Mouse (Mus musculus) cerebellum, postnatal 10 days (tissue): ENCODE data around the gene Chrm4.

ENCODE experiments used
- DNase-seq, 2 experiments: peaks; one replicate each; pipeline ENCODE4 v3.0.0; 2021; ENCODE audit warnings: mixed read lengths in 2 of 2

The Chrm4 gene

DNA sequence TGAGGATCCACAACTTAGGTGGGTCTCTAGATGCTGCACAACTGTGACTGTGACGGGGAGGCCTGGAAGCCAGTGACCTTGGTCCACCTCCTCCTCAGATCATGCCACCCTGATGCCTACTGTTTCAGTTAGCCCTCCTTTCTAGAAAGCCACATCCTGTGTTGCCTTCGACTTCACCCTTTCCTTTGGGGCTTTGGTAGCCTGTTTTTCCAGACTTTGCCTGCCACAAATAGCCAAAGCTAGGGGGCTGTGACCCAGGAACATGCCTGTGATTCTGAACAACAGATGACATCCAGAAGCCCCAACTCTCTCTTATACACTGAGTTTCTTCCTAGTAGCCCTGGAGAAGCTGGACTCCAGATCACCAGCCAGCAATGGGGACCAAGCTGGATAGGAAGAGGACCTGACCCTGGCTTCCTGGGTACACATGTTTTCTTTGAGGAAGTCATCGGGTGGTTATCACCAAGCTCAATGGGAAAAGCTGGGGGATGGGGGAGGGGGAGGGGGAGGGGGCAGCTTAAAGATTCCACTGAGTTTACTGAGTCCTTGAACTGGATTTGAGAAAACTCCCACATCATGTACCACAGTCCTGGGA is 37.7 kb downstream of the Chrm4 start:
- no peak for DNase-seq

- peak; percentile 38 to 44 for DNase-seq
Observed at GRCm38 (mm10) chr2:91965417-91965816, 38.4 kb downstream of the Chrm4 start.

- no peak for DNase-seq
Observed at GRCm38 (mm10) chr2:91966367-91966766, 39.3 kb downstream of the Chrm4 start.

DNA sequence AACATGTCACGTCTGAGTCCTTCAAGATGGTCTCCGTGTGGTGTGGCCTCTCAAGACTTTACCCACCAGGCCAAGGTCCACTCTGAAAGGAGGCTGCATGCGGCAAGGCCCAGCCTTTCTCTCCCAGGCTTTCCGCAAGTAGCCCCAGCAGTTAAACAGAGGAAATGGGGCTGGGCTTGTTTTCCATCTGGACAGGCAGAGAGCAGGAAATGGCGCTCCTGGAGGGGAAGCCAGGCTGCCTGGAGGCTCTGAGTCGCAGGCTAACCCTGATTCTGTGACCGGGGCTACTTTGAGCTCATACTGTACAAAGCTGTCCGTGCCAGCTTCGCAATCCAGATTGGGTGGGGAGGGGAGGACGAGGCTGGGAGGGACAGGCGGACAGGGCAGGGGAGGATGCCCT is 40.9 kb downstream of the Chrm4 start:
- DNase-seq: no peak

GRCm38 (mm10) chr2:91971231-91972097 is 44.4 kb downstream of the Chrm4 start:
- DNase-seq: peak; percentile 83 to 91

- DNase-seq: no peak
Observed at GRCm38 (mm10) chr2:91972121-91972566, 45.1 kb downstream of the Chrm4 start.

- DNase-seq: no peak
Observed at GRCm38 (mm10) chr2:91973416-91974135, 46.5 kb downstream of the Chrm4 start.

DNA sequence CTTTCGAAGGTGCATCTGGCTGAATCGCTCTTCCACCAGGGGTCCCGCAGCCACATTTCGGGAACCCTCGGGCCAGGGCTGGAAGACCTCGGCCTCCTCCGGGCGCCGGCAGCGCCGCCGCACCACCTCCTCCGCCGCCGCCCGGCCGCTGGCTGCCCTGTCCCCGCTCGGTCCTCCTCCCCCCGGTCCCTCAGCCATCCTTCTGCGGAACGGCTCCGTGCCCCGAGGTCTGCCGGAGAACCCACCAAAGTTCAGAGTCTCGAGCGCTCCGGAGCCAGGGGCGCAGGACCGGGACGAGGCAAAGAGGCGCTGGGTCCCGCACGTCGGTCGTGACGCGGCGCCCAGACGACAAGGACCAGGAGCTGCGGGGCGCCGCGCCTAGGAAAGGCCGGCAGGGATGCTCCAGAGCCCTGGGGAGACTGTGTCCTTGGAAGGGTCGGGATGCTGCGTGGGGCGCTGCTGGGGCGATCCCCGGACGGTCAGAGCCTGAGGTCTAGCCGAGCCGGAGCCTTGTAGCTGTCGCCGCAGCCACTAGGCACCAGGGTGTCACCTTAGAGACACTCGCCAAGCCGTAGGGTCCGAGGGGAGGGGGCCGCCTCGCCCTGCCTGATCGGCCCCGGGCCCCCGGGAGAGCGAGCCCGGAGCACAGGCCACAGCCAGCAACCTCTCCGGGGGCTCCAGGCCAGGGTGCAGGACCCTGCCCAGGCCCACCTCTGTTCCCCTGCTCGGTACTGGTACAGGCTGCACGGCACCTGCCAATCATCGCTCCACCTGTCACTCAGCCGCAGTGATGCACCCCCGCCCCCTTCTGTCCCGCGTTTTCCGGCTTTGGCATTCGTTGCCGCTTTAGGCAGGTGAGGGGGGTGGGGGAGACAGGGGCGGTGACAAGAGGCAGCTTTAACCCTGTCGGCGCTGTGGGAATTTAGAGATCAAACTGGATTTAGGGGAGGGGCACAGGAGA is 48.8 kb downstream of the Chrm4 start, which contains the start of gene Dgkz:
Gene Dgkz, minus strand, starts transcription at position 284 of the 961 bp plus-strand sequence.
- peak; percentile 58 to 67 for DNase-seq

GRCm38 (mm10) chr2:91977960-91978359 is 50.9 kb downstream of the Chrm4 start:
- DNase-seq: no peak
